Mouse (Mus musculus) embryonic stem cell, embryonic (primary cell): Measurements from ENCODE around the gene Sult2a5.

Experiments used
- CTCF ChIA-PET, 4 experiments: fragments of 300-600 bp in 2 of 4; fragments of 350-600 bp in 2 of 4; sonication (Branson Sonifier 250); formaldehyde crosslinking; loops; one replicate each; lab custom pipeline; 2022; ENCODE audit warnings: inconsistent platforms in 2 of 4; lab: Charles Lee
- POLR2A ChIA-PET, 4 experiments: fragments of 300-600 bp in 2 of 4; fragments of 350-600 bp in 2 of 4; sonication (Branson Sonifier 250); formaldehyde crosslinking; loops; one replicate each; lab custom pipeline; 2022; ENCODE audit warnings: antibody characterized with exemption in 4 of 4, inconsistent platforms in 1 of 4; lab: Charles Lee

The Sult2a5 gene

DNA sequence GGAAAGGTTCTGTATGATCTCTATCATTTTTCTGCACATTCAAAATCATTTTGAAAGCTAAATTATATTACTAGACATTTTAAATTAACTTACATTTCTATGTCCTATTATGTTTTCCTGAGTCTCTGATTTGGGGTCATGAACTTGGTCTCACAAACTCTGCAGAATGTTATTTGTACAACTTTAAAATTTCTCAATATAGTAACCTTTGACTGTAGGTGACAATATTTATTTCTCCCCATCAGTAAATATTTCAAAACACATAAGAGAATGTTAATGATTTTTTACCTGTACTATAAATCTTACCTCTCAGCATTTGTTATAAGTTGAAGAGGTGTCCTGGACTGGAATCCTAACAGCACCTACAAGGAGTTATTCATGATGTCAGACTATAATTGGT, at the start of gene Sult2a5:
TSS of gene Sult2a5 (plus strand) at position 301 of the 400 bp plus-strand sequence.
- ChIA-PET CTCF (no interaction called here), POLR2A (no interaction called here)
